Mouse (Mus musculus): ENCODE results near the gene Tln2. TPM values are rescaled to one million over a fixed set of nuclear protein-coding genes. Genes with fewer than 3 reads are reported as not detected.

Gene Tln2
- polyA plus RNA-seq, 1 experiment from 2014 or later, result 46.3 TPM

DNA sequence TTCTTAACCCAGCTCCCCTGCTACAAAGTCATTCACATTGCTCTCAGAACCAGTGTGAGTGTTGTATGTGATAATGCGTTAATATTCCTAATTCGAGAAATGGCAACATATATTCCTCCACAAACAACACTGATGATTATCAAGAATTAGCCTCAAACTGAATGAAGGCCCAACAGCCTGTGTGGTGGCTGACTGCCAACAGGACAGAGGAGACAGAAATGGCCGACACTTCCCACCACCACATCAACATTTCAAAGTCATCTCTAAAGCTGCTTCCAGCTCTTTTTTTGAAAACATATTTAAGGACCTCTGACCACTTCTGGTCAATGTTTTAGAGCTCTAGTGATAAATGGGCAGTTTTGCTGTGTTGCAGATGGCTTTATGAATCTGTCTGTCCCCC, 161.7 kb downstream of the Tln2 start:
- no peak overlapping the region for H3K4me3 ChIP-seq (ENCODE audit: low read depth, low read length)
- no peaks in the 10 kb centered on the region for H3K4me1 ChIP-seq (ENCODE audit: control insufficient read depth, insufficient read depth, low read length)
- no peak for ATAC-seq (ENCODE audit: low read depth)
- H3K27ac ChIP-seq (replicated peaks; ENCODE audit: low read depth, low read length), result no peak overlapping the region
- no peak overlapping the region for H3K9ac ChIP-seq (ENCODE audit: low read depth, low read length)
- H3K27me3 ChIP-seq (replicated peaks; ENCODE audit: control insufficient read depth, insufficient read depth, low read length), result no peaks in the 10 kb centered on the region
- H3K9me3 ChIP-seq (ENCODE audit: control insufficient read depth, low read length), result no peaks in the 10 kb centered on the region
- H3K36me3 ChIP-seq (ENCODE audit: control insufficient read depth, insufficient read depth, low read length), result no peaks in the 10 kb centered on the region
- H3K4me2 ChIP-seq (ENCODE audit: low read depth, low read length), result no peak overlapping the region
- no peak for DNase-seq (ENCODE audit: low spot score)
- 90% methylated on average over 3 of the region's 3 CpGs for WGBS

DNA sequence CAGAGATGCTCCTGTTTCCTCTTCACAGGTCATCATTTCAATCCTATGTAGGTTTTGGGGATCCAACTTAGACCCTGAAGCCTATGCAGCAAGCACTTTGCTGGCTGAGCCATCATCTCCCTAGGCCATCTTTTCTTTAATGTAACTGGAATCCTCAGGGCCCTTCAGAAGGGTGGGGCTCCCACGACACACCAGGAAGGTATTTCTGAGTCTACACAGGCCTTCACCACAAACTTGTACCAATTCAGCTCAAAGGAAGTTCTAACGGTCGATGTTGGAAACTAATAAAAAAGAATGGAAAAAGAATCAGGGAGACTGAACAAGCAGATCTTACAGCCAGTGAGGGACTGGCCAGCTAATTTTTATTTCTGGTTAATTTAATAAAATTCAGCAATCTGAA, 163.1 kb downstream of the Tln2 start:
- H3K9me3 ChIP-seq (ENCODE audit: control insufficient read depth, low read length), result no peaks in the 10 kb centered on the region
- ATAC-seq (ENCODE audit: low read depth), result no peak
- H3K9ac ChIP-seq (ENCODE audit: low read depth, low read length), result no peak overlapping the region
- no peaks in the 10 kb centered on the region for H3K36me3 ChIP-seq (ENCODE audit: control insufficient read depth, insufficient read depth, low read length)
- whole genome bisulfite sequencing, result 74% methylated on average over 3 of the region's 3 CpGs
- no peaks in the 10 kb centered on the region for H3K27me3 ChIP-seq (replicated peaks; ENCODE audit: control insufficient read depth, insufficient read depth, low read length)
- no peak overlapping the region for H3K27ac ChIP-seq (replicated peaks; ENCODE audit: low read depth, low read length)
- DNase-seq (ENCODE audit: low spot score), result no peak
- H3K4me2 ChIP-seq (ENCODE audit: low read depth, low read length), result no peak overlapping the region
- H3K4me3 ChIP-seq (ENCODE audit: low read depth, low read length), result no peak overlapping the region
- no peaks in the 10 kb centered on the region for H3K4me1 ChIP-seq (ENCODE audit: control insufficient read depth, insufficient read depth, low read length)

DNA sequence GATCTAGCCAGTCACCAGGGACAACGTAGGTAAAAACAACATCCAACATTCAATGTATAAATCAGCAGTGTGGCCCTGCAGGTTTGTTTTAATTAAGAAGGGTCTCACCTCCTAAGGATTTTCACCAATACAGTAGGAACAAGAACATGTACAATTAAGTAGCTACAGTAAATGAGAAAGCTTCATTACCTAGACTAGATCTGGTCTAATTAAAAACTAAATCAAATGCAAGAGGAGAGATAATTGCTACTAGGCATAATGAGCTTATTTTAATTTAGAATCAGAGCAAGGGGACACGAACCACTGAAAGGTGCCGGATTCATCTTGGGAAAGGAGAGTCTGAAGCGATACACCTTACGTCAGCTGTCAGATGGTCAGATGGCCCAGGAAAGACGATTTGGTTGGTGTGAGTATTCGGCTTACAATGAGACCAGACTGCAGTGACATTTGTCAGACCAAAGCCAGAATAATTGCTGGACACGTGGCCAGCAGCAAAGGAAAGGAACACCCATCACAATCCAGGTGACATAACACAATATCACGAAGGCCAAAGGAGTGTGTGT, 175.4 kb downstream of the Tln2 start:
- ATAC-seq (ENCODE audit: low read depth) (no peak), DNase-seq (ENCODE audit: low spot score) (no peak)
- 88% methylated on average over 9 of the region's 9 CpGs for WGBS
- no peaks in the 10 kb centered on the region for H3K27me3 ChIP-seq (replicated peaks; ENCODE audit: control insufficient read depth, insufficient read depth, low read length)
- H3K4me1 ChIP-seq (ENCODE audit: control insufficient read depth, insufficient read depth, low read length), result no peaks in the 10 kb centered on the region
- H3K9ac ChIP-seq (ENCODE audit: low read depth, low read length), result no peak overlapping the region
- no peak overlapping the region for H3K27ac ChIP-seq (replicated peaks; ENCODE audit: low read depth, low read length)
- H3K9me3 ChIP-seq (ENCODE audit: control insufficient read depth, low read length), result no peaks in the 10 kb centered on the region
- H3K4me2 ChIP-seq (ENCODE audit: low read depth, low read length), result no peak overlapping the region
- no peak overlapping the region for H3K4me3 ChIP-seq (ENCODE audit: low read depth, low read length)
- H3K36me3 ChIP-seq (ENCODE audit: control insufficient read depth, insufficient read depth, low read length), result 0 out of 2 replicates have a peak, but pooled peaks cover 4% of the 10 kb centered on the region

DNA sequence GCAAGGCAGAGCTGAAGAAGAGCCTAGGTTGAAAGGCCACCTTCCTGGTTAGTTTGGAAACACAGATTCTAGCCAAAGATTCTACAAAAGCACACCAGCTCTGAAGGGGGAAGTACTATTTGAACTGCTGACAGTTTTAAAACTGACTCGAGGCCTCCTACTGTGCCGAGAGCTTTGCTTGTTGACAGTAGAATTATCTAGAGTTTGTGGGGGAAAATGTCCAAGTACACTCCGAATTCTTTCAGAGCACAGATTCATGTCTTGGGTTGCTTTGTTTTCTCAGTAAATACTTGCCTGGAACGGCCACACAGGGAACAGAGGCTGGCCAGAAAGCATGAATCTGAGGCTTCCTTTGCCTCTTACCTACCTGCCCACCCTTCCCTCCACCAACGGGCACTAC, 179.4 kb downstream of the Tln2 start:
- DNase-seq (ENCODE audit: low spot score), result peak; percentile 65
- Histone ChIP-seq H3K27ac (replicated peaks; ENCODE audit: low read depth, low read length) (0 out of 2 replicates have a peak overlapping the region, but pooled peaks have one; percentile 4), H3K36me3 (ENCODE audit: control insufficient read depth, insufficient read depth, low read length) (0 out of 2 replicates have a peak, but pooled peaks cover 4% of the 10 kb centered on the region), H3K4me3 (ENCODE audit: low read depth, low read length) (no peak overlapping the region), H3K27me3 (replicated peaks; ENCODE audit: control insufficient read depth, insufficient read depth, low read length) (no peaks in the 10 kb centered on the region), H3K9ac (ENCODE audit: low read depth, low read length) (no peak overlapping the region), H3K9me3 (ENCODE audit: control insufficient read depth, low read length) (no peaks in the 10 kb centered on the region), H3K4me2 (ENCODE audit: low read depth, low read length) (no peak overlapping the region), H3K4me1 (ENCODE audit: control insufficient read depth, insufficient read depth, low read length) (no peaks in the 10 kb centered on the region)
- no peak for ATAC-seq (ENCODE audit: low read depth)
- 38% methylated on average over 5 of the region's 5 CpGs for WGBS

DNA sequence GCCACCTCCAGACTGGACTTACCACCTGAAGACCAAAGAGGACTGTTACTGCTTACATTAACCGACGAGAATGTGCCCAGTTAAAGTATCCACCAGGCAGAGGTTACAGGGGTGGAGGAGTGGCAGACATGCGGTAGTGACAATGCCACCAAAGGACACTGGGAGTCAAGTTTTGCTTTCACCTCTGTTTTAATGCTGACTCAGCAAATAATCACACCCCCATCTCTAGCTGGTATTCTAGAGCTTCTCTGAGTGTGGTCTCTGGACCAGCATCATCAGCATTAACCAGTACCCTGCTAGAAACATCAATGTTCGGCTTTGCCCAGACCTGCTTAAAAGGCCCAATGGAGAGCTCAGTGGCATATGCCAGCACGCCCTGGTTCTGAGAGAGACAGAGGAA, 180.7 kb downstream of the Tln2 start:
- 90% methylated on average over 5 of the region's 5 CpGs for WGBS
- no peak overlapping the region for H3K9ac ChIP-seq (ENCODE audit: low read depth, low read length)
- no peak for ATAC-seq (ENCODE audit: low read depth)
- DNase-seq (ENCODE audit: low spot score), result no peak
- H3K4me2 ChIP-seq (ENCODE audit: low read depth, low read length), result no peak overlapping the region
- H3K9me3 ChIP-seq (ENCODE audit: control insufficient read depth, low read length), result no peaks in the 10 kb centered on the region
- H3K36me3 ChIP-seq (ENCODE audit: control insufficient read depth, insufficient read depth, low read length), result 0 out of 2 replicates have a peak, but pooled peaks cover 4% of the 10 kb centered on the region
- no peak overlapping the region for H3K27ac ChIP-seq (replicated peaks; ENCODE audit: low read depth, low read length)
- H3K27me3 ChIP-seq (replicated peaks; ENCODE audit: control insufficient read depth, insufficient read depth, low read length), result no peaks in the 10 kb centered on the region
- H3K4me1 ChIP-seq (ENCODE audit: control insufficient read depth, insufficient read depth, low read length), result no peaks in the 10 kb centered on the region
- H3K4me3 ChIP-seq (ENCODE audit: low read depth, low read length), result no peak overlapping the region

DNA sequence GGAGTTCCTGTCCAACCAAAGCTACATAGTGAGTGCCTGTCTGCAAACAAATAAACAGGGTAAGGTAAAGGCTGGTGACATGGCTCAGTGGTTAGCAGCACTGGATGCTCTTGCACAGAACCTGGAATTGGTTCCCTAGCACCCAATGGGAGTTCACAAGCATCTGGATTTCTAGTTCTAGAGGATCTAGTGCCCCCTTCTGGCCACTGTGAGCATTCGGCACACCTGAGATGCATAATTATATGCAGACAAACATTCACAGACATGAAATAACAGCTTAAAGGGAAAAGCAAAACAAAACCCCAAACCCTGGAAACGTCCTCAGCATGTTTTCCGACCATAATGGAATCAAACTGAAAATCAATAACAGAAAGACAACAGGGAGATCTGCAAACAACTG, 191.4 kb downstream of the Tln2 start:
- H3K27me3 ChIP-seq (replicated peaks; ENCODE audit: control insufficient read depth, insufficient read depth, low read length), result no peaks in the 10 kb centered on the region
- ATAC-seq (ENCODE audit: low read depth) (no peak), DNase-seq (ENCODE audit: low spot score) (no peak)
- H3K27ac ChIP-seq (replicated peaks; ENCODE audit: low read depth, low read length), result no peak overlapping the region
- H3K9me3 ChIP-seq (ENCODE audit: control insufficient read depth, low read length), result no peaks in the 10 kb centered on the region
- H3K4me2 ChIP-seq (ENCODE audit: low read depth, low read length), result no peak overlapping the region
- H3K4me3 ChIP-seq (ENCODE audit: low read depth, low read length), result no peak overlapping the region
- 91% methylated on average over 3 of the region's 3 CpGs for WGBS
- H3K4me1 ChIP-seq (ENCODE audit: control insufficient read depth, insufficient read depth, low read length), result no peaks in the 10 kb centered on the region
- H3K36me3 ChIP-seq (ENCODE audit: control insufficient read depth, insufficient read depth, low read length), result peaks cover 10% of the 10 kb centered on the region; the same call in 1 of the 2 replicates
- no peak overlapping the region for H3K9ac ChIP-seq (ENCODE audit: low read depth, low read length)

DNA sequence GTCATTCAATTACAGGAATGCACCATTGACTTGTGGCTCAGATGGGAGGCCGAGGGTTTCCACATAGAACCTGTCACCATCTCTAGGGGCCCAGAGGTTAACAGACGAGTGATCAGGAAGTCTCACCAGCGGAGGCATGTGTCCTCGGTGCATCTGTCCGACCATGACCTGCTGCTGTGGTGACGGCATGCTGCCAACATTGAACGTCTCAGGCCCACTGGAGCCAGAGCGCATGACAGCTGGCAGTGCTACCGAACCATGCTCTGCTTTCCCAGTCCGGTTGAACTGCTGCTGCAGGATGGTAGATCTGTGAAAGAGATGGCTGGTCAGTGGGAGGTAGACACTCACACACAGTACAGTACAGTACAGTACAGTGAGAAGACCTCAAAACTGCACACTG, 197.0 kb downstream of the Tln2 start:
- no peak for DNase-seq (ENCODE audit: low spot score)
- no peak for ATAC-seq (ENCODE audit: low read depth)
- 88% methylated on average over 10 of the region's 10 CpGs for WGBS
- H3K9me3 ChIP-seq (ENCODE audit: control insufficient read depth, low read length), result no peaks in the 10 kb centered on the region
- H3K27ac ChIP-seq (replicated peaks; ENCODE audit: low read depth, low read length), result no peak overlapping the region
- H3K4me2 ChIP-seq (ENCODE audit: low read depth, low read length), result no peak overlapping the region
- no peak overlapping the region for H3K9ac ChIP-seq (ENCODE audit: low read depth, low read length)
- peaks cover 5% of the 10 kb centered on the region; the same call in 1 of the 2 replicates for H3K4me1 ChIP-seq (ENCODE audit: control insufficient read depth, insufficient read depth, low read length)
- H3K27me3 ChIP-seq (replicated peaks; ENCODE audit: control insufficient read depth, insufficient read depth, low read length), result no peaks in the 10 kb centered on the region
- no peak overlapping the region for H3K4me3 ChIP-seq (ENCODE audit: low read depth, low read length)
- peaks cover 10% of the 10 kb centered on the region; the same call in 1 of the 2 replicates for H3K36me3 ChIP-seq (ENCODE audit: control insufficient read depth, insufficient read depth, low read length)

DNA sequence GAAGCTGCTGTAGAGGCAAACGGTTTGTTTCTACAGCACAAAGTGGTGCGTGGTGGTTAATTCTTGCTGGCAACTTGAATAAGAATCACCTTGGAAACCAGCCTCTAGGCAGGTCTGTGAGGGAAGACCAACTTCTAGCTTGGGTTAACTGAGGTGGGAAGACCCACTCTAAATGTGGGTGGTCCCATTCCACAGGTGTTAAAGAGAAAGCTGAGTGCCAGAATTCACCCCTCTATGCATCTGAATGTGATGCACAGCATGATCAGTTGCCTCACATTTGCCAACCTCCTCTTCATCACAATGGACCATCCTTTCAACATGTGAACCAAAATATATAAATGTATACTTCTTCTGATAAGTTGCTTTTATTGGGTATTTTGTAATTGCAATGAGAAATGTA, 197.4 kb downstream of the Tln2 start:
- WGBS, result 67% methylated on average over 2 of the region's 2 CpGs
- no peak overlapping the region for H3K4me2 ChIP-seq (ENCODE audit: low read depth, low read length)

DNA sequence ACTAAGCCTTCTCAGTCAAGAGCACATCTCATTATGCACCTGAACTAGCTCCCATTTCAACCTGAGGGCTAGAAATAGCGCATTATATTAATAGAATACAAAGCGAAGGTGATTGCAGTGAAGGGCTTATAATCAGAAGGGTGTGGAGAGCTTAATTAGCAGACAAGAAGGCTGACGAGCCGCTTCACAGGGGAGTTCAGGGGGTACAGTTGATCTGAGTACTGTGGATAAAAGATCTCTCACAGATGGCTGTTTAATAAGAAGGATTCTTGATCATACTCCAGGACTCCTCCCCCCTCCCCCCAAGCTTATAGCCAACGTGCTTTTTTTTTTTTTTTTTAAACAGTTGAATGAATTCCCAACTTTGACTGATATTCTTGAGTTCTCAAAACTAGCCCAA, 198.0 kb downstream of the Tln2 start:
- Histone ChIP-seq H3K4me3 (ENCODE audit: low read depth, low read length) (no peak overlapping the region), H3K36me3 (ENCODE audit: control insufficient read depth, insufficient read depth, low read length) (peaks cover 15% of the 10 kb centered on the region; the same call in 1 of the 2 replicates), H3K27me3 (replicated peaks; ENCODE audit: control insufficient read depth, insufficient read depth, low read length) (no peaks in the 10 kb centered on the region), H3K4me1 (ENCODE audit: control insufficient read depth, insufficient read depth, low read length) (peaks cover 5% of the 10 kb centered on the region; the same call in 1 of the 2 replicates), H3K27ac (replicated peaks; ENCODE audit: low read depth, low read length) (no peak overlapping the region), H3K4me2 (ENCODE audit: low read depth, low read length) (no peak overlapping the region), H3K9me3 (ENCODE audit: control insufficient read depth, low read length) (no peaks in the 10 kb centered on the region), H3K9ac (ENCODE audit: low read depth, low read length) (no peak overlapping the region)
- ATAC-seq (ENCODE audit: low read depth) (no peak), DNase-seq (ENCODE audit: low spot score) (no peak)
- WGBS, result 75% methylated on average over 5 of the region's 5 CpGs

More for the DNA sequence above, 197.4 kb downstream of the Tln2 start:
- no peak overlapping the region for H3K9ac ChIP-seq (ENCODE audit: low read depth, low read length)
- no peak for ATAC-seq (ENCODE audit: low read depth)
- no peak overlapping the region for H3K27ac ChIP-seq (replicated peaks; ENCODE audit: low read depth, low read length)
- H3K9me3 ChIP-seq (ENCODE audit: control insufficient read depth, low read length), result no peaks in the 10 kb centered on the region
- H3K27me3 ChIP-seq (replicated peaks; ENCODE audit: control insufficient read depth, insufficient read depth, low read length), result no peaks in the 10 kb centered on the region
- peaks cover 14% of the 10 kb centered on the region; the same call in 1 of the 2 replicates for H3K36me3 ChIP-seq (ENCODE audit: control insufficient read depth, insufficient read depth, low read length)
- no peak for DNase-seq (ENCODE audit: low spot score)
- H3K4me3 ChIP-seq (ENCODE audit: low read depth, low read length), result no peak overlapping the region
- H3K4me1 ChIP-seq (ENCODE audit: control insufficient read depth, insufficient read depth, low read length), result peaks cover 5% of the 10 kb centered on the region; the same call in 1 of the 2 replicates
